Mouse (Mus musculus): ENCODE data around the gene Clec1b. TPM values are rescaled to one million over a fixed set of nuclear protein-coding genes. Genes with fewer than 3 reads are reported as not detected.

Gene Clec1b
- polyA plus RNA-seq (2015; fragmentation: Nextera tagmentation; extraction: Ambion mirVana): 3.2 and 4.8 TPM in 2 replicates

DNA sequence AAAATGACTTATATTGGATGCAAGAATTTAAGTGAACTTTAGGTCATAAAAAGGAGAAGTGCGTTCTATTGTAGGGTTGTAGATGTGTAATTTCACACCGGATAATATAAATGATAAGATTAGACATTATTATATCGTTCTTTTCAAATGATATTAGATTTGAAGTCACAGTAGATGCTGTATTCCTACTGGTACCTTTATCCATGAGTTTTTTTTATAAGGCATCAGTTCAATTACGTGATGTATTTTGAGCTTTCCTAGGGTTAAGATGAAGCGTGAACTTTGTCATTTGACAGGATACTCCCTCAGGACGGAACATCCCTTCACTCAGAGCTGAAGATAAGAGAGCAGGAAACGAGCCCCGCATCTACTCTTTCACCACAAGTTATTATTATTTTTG, at the start of gene Clec1b:
TSS of gene Clec1b (plus strand) at position 301 of the 400 bp plus-strand sequence.
- 90% methylated on average over 8 of the region's 8 CpGs for WGBS
- no peak within 1 kb of the TSS for H3K4me2 ChIP-seq
- H3K27ac ChIP-seq: no peak within 1 kb of the TSS
- H3K4me1 ChIP-seq (replicated peaks): no peaks in the 10 kb centered on the region
- no peak within 1 kb of the TSS for H3K4me3 ChIP-seq
- no peak for ATAC-seq (ENCODE audit: low FRiP score)
- no peaks in the 10 kb centered on the region for H3K36me3 ChIP-seq
- H3K27me3 ChIP-seq: no peaks in the 10 kb centered on the region
- no peak within 1 kb of the TSS for H3K9ac ChIP-seq
- H3K9me3 ChIP-seq: no peaks in the 10 kb centered on the region

DNA sequence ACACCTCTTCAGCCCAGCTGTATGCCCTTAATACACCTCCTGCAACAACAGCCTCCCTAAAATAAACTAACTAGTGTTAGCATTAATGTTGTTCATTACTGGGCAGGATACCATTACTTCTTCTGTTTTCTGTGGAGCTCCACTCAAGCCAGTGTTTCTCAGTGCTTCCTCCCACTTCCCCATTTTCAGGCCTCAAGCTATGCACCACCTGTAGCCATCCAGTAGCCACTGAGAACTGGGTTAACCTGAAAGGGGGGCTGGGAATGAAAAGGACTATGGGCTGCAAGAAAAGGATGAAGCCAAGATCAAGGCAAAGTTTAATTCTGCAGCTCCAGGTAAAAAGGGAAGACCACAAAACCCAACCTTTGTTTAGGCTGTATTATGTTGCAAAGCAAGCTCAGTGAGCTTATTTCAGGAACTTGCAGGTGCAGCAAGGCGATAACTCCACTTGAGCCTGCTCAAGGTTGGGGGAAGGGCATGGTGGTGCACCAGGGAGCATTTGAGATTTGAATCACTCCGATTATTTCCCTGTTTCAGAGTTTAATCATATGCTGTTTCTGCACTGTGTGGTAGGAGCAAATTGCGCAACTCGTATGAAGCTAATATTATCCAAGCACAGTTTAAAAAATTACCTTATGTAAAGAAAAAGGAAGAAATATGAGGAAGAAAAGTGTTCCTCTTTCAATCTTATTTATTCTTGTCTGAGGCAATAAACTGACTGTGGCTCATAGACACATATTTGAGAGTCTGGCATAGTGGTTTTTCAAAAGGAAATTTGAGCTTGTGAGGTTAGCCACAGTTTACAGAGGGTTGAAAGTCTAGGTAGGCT, 47.4 kb upstream of the Clec1b start:
- no peaks in the 10 kb centered on the region for H3K36me3 ChIP-seq
- H3K9ac ChIP-seq: no peak overlapping the region
- no peak overlapping the region for H3K4me2 ChIP-seq
- H3K4me3 ChIP-seq: no peak overlapping the region
- H3K27ac ChIP-seq: no peak overlapping the region
- H3K4me1 ChIP-seq (replicated peaks): no peaks in the 10 kb centered on the region
- peaks cover 6% of the 10 kb centered on the region; the same call in 1 of the 2 replicates for H3K9me3 ChIP-seq
- 67% methylated on average over 4 of the region's 4 CpGs for WGBS
- H3K27me3 ChIP-seq: no peaks in the 10 kb centered on the region
- ATAC-seq (ENCODE audit: low FRiP score): no peak

DNA sequence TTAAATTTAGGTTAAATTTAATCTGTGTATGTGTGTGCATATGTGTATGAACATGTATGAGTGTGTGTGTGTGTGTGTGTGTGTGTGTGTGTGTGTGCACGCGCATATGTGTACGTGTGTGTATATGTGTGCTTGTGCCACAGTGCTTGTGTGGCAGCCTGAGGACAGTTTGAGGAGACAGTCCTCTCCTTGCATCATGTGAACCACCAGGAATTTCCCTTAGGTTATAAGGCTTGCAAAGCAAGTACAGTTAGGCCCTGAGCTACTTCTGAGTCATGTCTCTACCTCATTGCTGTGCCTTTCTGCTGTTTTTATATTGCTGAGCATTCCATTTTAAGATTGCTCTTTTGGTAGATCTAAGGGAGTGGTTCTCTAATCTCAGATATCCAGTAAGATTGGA, 46.0 kb upstream of the Clec1b start:
- WGBS: 96% methylated on average over 3 of the region's 3 CpGs
- ATAC-seq (ENCODE audit: low FRiP score): no peak
- no peak overlapping the region for H3K27ac ChIP-seq
- no peak overlapping the region for H3K4me3 ChIP-seq
- H3K4me2 ChIP-seq: no peak overlapping the region
- H3K36me3 ChIP-seq: no peaks in the 10 kb centered on the region
- H3K9me3 ChIP-seq: peaks cover 6% of the 10 kb centered on the region; the same call in 1 of the 2 replicates
- no peaks in the 10 kb centered on the region for H3K4me1 ChIP-seq (replicated peaks)
- H3K9ac ChIP-seq: no peak overlapping the region
- no peaks in the 10 kb centered on the region for H3K27me3 ChIP-seq

DNA sequence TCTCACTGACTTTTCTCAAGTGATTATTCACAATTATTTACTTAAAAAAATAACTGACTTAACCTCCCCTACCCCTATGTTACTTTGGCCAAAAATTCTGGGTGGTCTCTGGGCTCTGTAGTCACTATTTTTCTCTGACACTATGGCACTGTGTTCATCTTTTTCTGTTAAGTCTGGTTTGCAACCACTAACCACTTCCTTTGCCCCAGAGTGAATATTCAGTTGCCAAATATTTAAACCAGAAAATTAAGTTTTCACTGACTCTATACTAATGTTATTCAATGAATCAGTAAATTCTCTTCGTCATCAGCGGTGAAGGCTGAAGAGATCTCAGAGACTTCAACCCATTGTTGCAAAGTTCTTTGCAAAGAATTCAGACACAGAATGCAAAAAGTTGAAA, 41.3 kb upstream of the Clec1b start:
- Histone ChIP-seq H3K36me3 (no peaks in the 10 kb centered on the region), H3K4me3 (no peak overlapping the region), H3K4me2 (no peak overlapping the region), H3K27ac (no peak overlapping the region), H3K9ac (no peak overlapping the region), H3K27me3 (no peaks in the 10 kb centered on the region), H3K4me1 (replicated peaks) (no peaks in the 10 kb centered on the region), H3K9me3 (no peaks in the 10 kb centered on the region)
- WGBS: 98% methylated on average over 2 of the region's 2 CpGs
- no peak for ATAC-seq (ENCODE audit: low FRiP score)

DNA sequence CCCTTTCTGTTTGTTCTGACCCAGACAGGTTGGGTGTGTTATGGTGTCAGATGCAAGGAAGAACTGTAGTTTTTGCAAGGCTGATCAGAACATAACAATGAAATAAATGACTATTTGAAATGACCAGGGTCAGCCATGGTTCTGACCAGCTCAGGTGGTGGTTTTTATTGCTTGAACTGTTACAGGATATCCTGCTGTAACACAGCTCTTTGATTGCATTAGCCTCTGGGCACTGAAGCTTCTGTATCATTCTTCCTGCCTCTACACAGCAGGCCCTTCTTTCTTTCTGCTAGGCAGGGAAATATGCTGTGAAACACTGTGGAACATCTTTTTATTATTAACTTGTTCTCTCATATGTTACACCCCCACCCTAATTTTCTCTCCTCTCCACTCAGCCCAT, 40.7 kb upstream of the Clec1b start:
- H3K27me3 ChIP-seq: no peaks in the 10 kb centered on the region
- no peaks in the 10 kb centered on the region for H3K4me1 ChIP-seq (replicated peaks)
- H3K4me3 ChIP-seq: no peak overlapping the region
- H3K36me3 ChIP-seq: no peaks in the 10 kb centered on the region
- no peak overlapping the region for H3K9ac ChIP-seq
- no peaks in the 10 kb centered on the region for H3K9me3 ChIP-seq
- H3K27ac ChIP-seq: no peak overlapping the region
- H3K4me2 ChIP-seq: no peak overlapping the region
- ATAC-seq (ENCODE audit: low FRiP score): no peak

DNA sequence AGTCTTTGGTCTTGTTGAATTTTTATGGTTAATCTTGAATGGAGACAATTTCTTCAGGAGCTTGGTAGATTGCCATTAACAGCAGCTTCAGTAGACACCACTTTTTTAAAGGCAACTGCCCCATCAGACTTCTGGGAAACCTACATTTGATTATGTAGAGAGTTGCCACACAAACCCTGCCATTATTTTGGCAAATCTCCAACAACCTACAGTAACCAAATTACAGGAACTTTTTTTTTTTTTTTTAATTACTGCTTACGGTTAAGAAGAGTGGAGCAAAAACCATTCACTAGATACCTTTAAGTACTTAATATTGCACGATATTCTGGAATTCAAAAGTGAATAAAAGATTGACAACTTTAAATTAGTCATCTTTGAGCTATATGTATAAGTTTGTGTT, 37.6 kb upstream of the Clec1b start:
- WGBS: 91% methylated on average over 2 of the region's 2 CpGs
- ATAC-seq (ENCODE audit: low FRiP score): no peak
- Histone ChIP-seq H3K4me1 (replicated peaks) (no peaks in the 10 kb centered on the region), H3K4me2 (no peak overlapping the region), H3K9ac (no peak overlapping the region), H3K9me3 (no peaks in the 10 kb centered on the region), H3K36me3 (no peaks in the 10 kb centered on the region), H3K4me3 (no peak overlapping the region), H3K27me3 (no peaks in the 10 kb centered on the region), H3K27ac (no peak overlapping the region)

DNA sequence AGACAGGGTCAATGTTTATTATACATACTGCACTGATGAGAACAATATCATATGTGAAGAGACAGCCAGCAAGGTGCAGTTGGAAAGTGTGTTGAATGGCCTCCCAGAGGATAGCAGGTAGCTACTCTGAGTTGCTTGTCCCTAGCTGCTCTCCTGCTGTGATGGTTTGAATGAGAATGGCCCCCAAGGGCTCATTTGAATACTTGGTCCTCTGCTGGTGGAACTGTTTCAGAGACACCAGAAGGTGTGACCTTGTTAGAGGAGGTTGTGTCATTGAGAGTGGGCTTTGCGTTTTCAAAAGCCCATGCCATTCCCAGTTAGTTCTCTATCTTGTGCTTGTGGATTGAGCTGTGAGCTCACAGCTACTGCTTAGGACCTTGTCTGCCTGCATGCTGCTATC, 33.2 kb upstream of the Clec1b start:
- no peak overlapping the region for H3K27ac ChIP-seq
- no peaks in the 10 kb centered on the region for H3K36me3 ChIP-seq
- no peak overlapping the region for H3K4me2 ChIP-seq
- no peak overlapping the region for H3K4me3 ChIP-seq
- no peaks in the 10 kb centered on the region for H3K27me3 ChIP-seq
- no peak for ATAC-seq (ENCODE audit: low FRiP score)
- H3K9ac ChIP-seq: no peak overlapping the region
- no peaks in the 10 kb centered on the region for H3K4me1 ChIP-seq (replicated peaks)
- WGBS: 27% methylated on average over 1 of the region's 1 CpGs
- H3K9me3 ChIP-seq: no peaks in the 10 kb centered on the region

DNA sequence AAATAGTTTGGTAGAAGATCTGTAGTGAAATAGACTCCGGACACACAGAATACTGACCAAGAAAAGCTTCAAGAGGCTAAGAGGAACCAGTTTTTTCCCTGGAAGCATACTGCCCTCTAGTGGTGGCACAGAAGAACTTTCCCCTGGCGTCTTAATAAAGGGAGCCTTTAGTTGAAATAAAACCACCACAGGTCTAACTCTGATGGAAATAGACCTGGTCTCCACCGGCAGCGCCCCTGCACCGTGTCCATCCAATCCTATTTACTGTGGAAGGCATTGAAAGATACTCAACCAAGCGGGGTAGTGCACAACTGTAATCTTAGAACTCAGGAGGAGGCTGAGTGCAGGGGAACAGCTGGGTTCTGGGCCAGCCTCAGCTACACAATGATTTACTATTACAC, 31.1 kb upstream of the Clec1b start:
- no peak overlapping the region for H3K9ac ChIP-seq
- H3K4me3 ChIP-seq: no peak overlapping the region
- WGBS: 19% methylated on average over 6 of the region's 6 CpGs
- H3K27me3 ChIP-seq: no peaks in the 10 kb centered on the region
- ATAC-seq (ENCODE audit: low FRiP score): peak; percentile 75; the same call in 1 of the 2 replicates
- H3K36me3 ChIP-seq: no peaks in the 10 kb centered on the region
- H3K9me3 ChIP-seq: no peaks in the 10 kb centered on the region
- H3K4me1 ChIP-seq (replicated peaks): no peaks in the 10 kb centered on the region
- no peak overlapping the region for H3K27ac ChIP-seq
- no peak overlapping the region for H3K4me2 ChIP-seq

DNA sequence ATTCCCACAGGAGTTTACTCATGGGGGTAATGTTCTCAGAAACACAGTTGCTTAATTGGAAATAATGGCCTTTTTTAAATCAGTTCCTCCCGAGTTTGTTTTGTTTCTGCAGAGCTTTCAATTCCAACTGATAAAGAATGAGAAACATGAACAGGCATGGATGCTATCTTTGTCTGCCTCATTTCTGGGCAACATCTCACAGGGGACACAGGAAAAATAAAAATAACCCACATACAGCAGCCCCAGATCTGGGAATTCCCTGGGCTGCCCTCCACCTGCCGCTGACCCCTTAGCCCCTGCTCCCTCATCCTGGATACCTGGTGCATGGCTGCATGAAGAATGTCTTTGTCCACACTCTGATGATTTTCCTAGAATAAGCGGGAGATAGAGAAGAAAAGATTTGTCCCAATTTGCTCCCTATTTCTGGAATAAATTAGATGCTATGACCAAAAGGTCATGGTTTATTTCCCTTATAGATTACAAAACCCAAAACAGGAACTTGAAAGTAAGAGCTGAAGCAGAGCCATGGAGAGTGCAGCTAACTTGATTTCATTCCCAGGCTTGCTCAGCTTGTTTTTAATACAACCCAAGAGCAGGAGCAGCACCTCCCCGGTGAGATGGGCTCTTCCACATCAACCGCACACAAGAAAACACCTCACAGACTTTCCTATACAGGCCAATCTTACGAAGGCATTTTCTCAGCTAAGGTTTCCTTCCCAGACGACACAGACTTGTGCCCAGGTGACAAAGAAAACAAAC, 27.5 kb upstream of the Clec1b start:
- 74% methylated on average over 7 of the region's 7 CpGs for WGBS
- no peak overlapping the region for H3K4me3 ChIP-seq
- no peak for ATAC-seq (ENCODE audit: low FRiP score)
- H3K9ac ChIP-seq: no peak overlapping the region
- H3K4me2 ChIP-seq: no peak overlapping the region
- H3K9me3 ChIP-seq: no peaks in the 10 kb centered on the region
- H3K27ac ChIP-seq: no peak overlapping the region
- H3K4me1 ChIP-seq (replicated peaks): no peaks in the 10 kb centered on the region
- no peaks in the 10 kb centered on the region for H3K27me3 ChIP-seq
- H3K36me3 ChIP-seq: no peaks in the 10 kb centered on the region

DNA sequence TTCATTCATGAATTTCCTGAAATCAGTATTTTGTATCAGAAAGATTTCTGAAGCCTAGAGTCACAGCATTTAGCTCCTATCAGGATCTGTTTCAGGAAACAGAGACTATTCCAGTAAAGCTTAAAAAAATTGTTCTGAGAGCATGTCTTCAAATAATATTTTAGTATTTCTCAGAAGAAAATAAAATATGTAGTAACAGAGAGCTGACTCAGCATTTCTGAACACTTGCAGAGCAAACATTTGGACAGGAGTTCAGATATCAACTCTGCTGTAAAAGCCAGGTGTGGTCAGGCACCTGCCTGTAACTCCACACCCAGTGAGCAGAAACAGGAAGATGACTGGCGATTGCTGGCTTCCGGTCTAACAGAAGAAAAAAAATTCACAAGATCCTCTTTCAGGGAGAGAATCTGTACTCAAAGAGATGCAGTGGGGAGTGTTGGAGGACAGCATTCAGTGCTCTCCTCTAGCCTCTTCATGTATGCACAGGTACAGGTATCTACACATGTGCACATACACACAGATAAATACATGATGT, 22.1 kb upstream of the Clec1b start:
- H3K4me2 ChIP-seq: no peak overlapping the region
- no peaks in the 10 kb centered on the region for H3K4me1 ChIP-seq (replicated peaks)
- ATAC-seq (ENCODE audit: low FRiP score): no peak
- WGBS: 88% methylated on average over 2 of the region's 2 CpGs
- no peaks in the 10 kb centered on the region for H3K27me3 ChIP-seq
- no peaks in the 10 kb centered on the region; the same call in 1 of the 2 replicates for H3K9me3 ChIP-seq
- H3K27ac ChIP-seq: no peak overlapping the region
- no peak overlapping the region for H3K4me3 ChIP-seq
- no peaks in the 10 kb centered on the region for H3K36me3 ChIP-seq
- no peak overlapping the region for H3K9ac ChIP-seq

DNA sequence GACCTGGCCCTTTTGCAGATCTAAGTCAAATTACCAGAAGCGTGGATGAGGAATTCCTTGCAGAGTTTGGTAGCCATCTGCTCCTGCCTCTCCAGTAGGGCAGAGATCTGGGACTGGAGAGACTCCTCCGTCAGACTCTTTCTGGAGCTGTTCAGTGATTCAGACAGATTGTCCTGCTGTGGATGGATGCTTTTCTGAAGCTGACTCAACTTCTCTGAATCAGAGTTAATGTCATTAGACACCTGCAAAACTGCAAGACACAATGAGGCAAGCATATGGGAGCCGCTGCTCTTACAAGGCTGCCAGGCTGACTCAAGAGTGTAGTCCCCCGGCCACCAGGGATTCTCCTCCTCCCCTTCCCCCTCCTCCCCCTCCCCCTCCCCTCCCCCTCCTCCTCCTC, 16.6 kb upstream of the Clec1b start:
- Histone ChIP-seq H3K36me3 (no peaks in the 10 kb centered on the region), H3K27me3 (no peaks in the 10 kb centered on the region), H3K4me2 (no peak overlapping the region), H3K27ac (no peak overlapping the region), H3K9me3 (no peaks in the 10 kb centered on the region; the same call in 1 of the 2 replicates), H3K4me3 (no peak overlapping the region), H3K4me1 (replicated peaks) (0 out of 2 replicates have a peak, but pooled peaks cover 4% of the 10 kb centered on the region), H3K9ac (no peak overlapping the region)
- 60% methylated on average over 4 of the region's 4 CpGs for WGBS
- ATAC-seq (ENCODE audit: low FRiP score): no peak

DNA sequence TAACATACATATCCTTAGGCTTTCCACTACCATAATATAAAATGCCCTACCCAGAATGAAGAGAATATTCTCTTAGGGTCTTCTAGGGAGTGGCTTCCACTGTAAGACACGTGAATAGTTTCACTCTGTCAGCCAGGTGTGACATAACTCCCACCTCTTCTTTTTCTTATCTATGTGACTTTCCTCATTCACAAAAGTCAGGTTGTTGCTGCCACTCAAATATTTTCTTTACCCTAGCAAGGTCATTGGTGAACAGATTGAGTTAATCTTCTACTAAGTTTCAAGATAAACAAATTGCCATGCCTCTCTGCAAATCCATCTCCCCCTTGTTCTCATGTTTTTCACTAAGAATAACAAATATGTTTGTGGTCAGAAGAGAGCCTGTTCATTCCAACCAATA, 15.4 kb upstream of the Clec1b start:
- Histone ChIP-seq H3K9me3 (no peaks in the 10 kb centered on the region), H3K4me3 (no peak overlapping the region), H3K27me3 (no peaks in the 10 kb centered on the region), H3K9ac (no peak overlapping the region), H3K4me2 (no peak overlapping the region), H3K36me3 (no peaks in the 10 kb centered on the region), H3K27ac (no peak overlapping the region), H3K4me1 (replicated peaks) (0 out of 2 replicates have a peak, but pooled peaks cover 8% of the 10 kb centered on the region)
- ATAC-seq (ENCODE audit: low FRiP score): no peak
- 79% methylated on average over 1 of the region's 1 CpGs for WGBS
